Mouse (Mus musculus) midbrain, embryonic 11.5 days (tissue): ENCODE measurements around the gene Rbms1. TPM values are rescaled to one million over a fixed set of nuclear protein-coding genes. Genes with fewer than 3 reads are reported as not detected.

Experiments
- ATAC-seq: fragments of 200-750 bp; cut with Nextera tagmentation; 2 replicates; pipeline ENCODE4 v1.8.0; 2017; ENCODE audit warnings: moderate TSS enrichment, moderate library complexity; ENCODE audit not compliant: low FRiP score
- DNase-seq: peaks from one replicate; pipeline ENCODE4 v3.0.0; 2015; ENCODE audit warnings: low spot score; ENCODE audit errors: missing footprints
- H3K27ac ChIP-seq: fragments of 300-500 bp; sonication (generic); 2 replicates; pipeline ENCODE4 v1.5.1; 2014; ENCODE audit warnings: low read depth, low read length
- H3K27me3 ChIP-seq: fragments of 300-500 bp; sonication (generic); 2 replicates; pipeline ENCODE4 v1.6.1; 2014; ENCODE audit warnings: mild to moderate bottlenecking, low read length, moderate library complexity, mixed read lengths; ENCODE audit not compliant: control insufficient read depth, insufficient read depth
- H3K36me3 ChIP-seq: fragments of 300-500 bp; sonication (generic); 2 replicates; pipeline ENCODE4 v1.6.1; 2014; ENCODE audit warnings: mild to moderate bottlenecking, low read length, moderate library complexity, mixed read lengths; ENCODE audit not compliant: control insufficient read depth, insufficient read depth
- H3K4me1 ChIP-seq: fragments of 300-500 bp; sonication (generic); 2 replicates; pipeline ENCODE4 v1.6.1; 2014; ENCODE audit warnings: low read length; ENCODE audit not compliant: control insufficient read depth, insufficient read depth
- H3K4me2 ChIP-seq: fragments of 300-500 bp; sonication (generic); 2 replicates; pipeline ENCODE4 v1.6.1; 2014; ENCODE audit warnings: mild to moderate bottlenecking, moderate library complexity
- H3K4me3 ChIP-seq: fragments of 300-500 bp; sonication (generic); 2 replicates; pipeline ENCODE4 v1.5.1; 2014; ENCODE audit warnings: low read depth, low read length
- H3K9ac ChIP-seq: fragments of 300-500 bp; sonication (generic); 2 replicates; pipeline ENCODE4 v1.6.1; 2014; ENCODE audit warnings: low read length
- H3K9me3 ChIP-seq: fragments of 300-500 bp; sonication (generic); 2 replicates; pipeline ENCODE4 v1.6.1; 2016; ENCODE audit warnings: low read length; ENCODE audit not compliant: control insufficient read depth
- WGBS: fragments of 180-500 bp; shearing (Covaris S2); extraction: QIAGEN DNeasy Blood & Tissue Kit; methylation state at CpG from one replicate; pipeline ENCODE4 v1.1.7; 2014; 5-methylcytosine and 5-hydroxymethylcytosine counted together
- polyA plus RNA-seq: library from polyadenylated mRNA; unstranded; fragments of >200 nt; fragmentation: Nextera tagmentation; extraction: Ambion mirVana; gene quantifications from 2 replicates; pipeline ENCODE4 v1.2.1, GENCODE M21; 2014

The Rbms1 gene
- polyA plus RNA-seq, 1 experiment from 2014 or later, result 43.2 TPM

- WGBS, result 71% methylated on average over 3 of the region's 3 CpGs
- peaks cover 15% of the 10 kb centered on the region for H3K27me3 ChIP-seq
- H3K4me1 ChIP-seq, result peaks cover 14% of the 10 kb centered on the region
These were observed 80.0 kb downstream of the Rbms1 start for GRCm38 (mm10) chr2:60883043-60883365.

GRCm38 (mm10) chr2:60882202-60883042, 80.6 kb downstream of the Rbms1 start:
- 42% methylated on average over 5 of the region's 5 CpGs for WGBS
- peaks cover 16% of the 10 kb centered on the region for H3K27me3 ChIP-seq
- H3K4me1 ChIP-seq, result peaks cover 14% of the 10 kb centered on the region
- no peak overlapping the region for H3K9ac ChIP-seq
- H3K9me3 ChIP-seq, result no peaks in the 10 kb centered on the region
- ATAC-seq (no peak), DNase-seq (peak; percentile 90)
- no peak overlapping the region for H3K27ac ChIP-seq
- no peak overlapping the region for H3K4me3 ChIP-seq
- no peaks in the 10 kb centered on the region for H3K36me3 ChIP-seq
- H3K4me2 ChIP-seq, result no peak overlapping the region

More at GRCm38 (mm10) chr2:60883043-60883365, 80.0 kb downstream of the Rbms1 start:
- DNase-seq (no peak), ATAC-seq (no peak)
- Histone ChIP-seq H3K36me3 (no peaks in the 10 kb centered on the region), H3K4me3 (no peak overlapping the region), H3K4me2 (no peak overlapping the region), H3K9me3 (no peaks in the 10 kb centered on the region), H3K27ac (no peak overlapping the region), H3K9ac (no peak overlapping the region)

- no peak for ATAC-seq
- Histone ChIP-seq H3K4me3 (peak overlapping the region; percentile 81), H3K9ac (peak overlapping the region; percentile 84), H3K4me2 (peak overlapping the region; percentile 95), H3K27ac (no peak overlapping the region; the same call in 1 of the 2 replicates), H3K36me3 (no peaks in the 10 kb centered on the region), H3K4me1 (peaks cover 17% of the 10 kb centered on the region), H3K27me3 (peaks cover 17% of the 10 kb centered on the region), H3K9me3 (no peaks in the 10 kb centered on the region)
- peak; percentile 93 for DNase-seq
- 1% methylated on average over 17 of the region's 27 CpGs for WGBS
These were observed 81.4 kb downstream of the Rbms1 start for GRCm38 (mm10) chr2:60881571-60882041.

- H3K4me1 ChIP-seq, result peaks cover 18% of the 10 kb centered on the region
- 0% methylated on average over 55 of the region's 104 CpGs for WGBS
- peaks cover 19% of the 10 kb centered on the region for H3K27me3 ChIP-seq
These were observed 82.0 kb downstream of the Rbms1 start for GRCm38 (mm10) chr2:60880789-60881570.

GRCm38 (mm10) chr2:60879966-60880788, 82.8 kb downstream of the Rbms1 start:
- Histone ChIP-seq H3K4me3 (peak overlapping the region; percentile 81), H3K4me2 (peak overlapping the region; percentile 95), H3K27ac (no peak overlapping the region), H3K9ac (peak overlapping the region; percentile 84), H3K27me3 (peaks cover 20% of the 10 kb centered on the region), H3K4me1 (peaks cover 18% of the 10 kb centered on the region), H3K36me3 (no peaks in the 10 kb centered on the region), H3K9me3 (no peaks in the 10 kb centered on the region)
- no peak for ATAC-seq
- peak; percentile 90 for DNase-seq
- WGBS, result under 1% methylated on average over 14 of the region's 14 CpGs

More at GRCm38 (mm10) chr2:60880789-60881570, 82.0 kb downstream of the Rbms1 start:
- H3K27ac ChIP-seq, result peak overlapping the region; percentile 51; the same call in 1 of the 2 replicates
- peak overlapping the region; percentile 84 for H3K9ac ChIP-seq
- H3K9me3 ChIP-seq, result no peaks in the 10 kb centered on the region
- H3K4me2 ChIP-seq, result peak overlapping the region; percentile 95
- DNase-seq, result peak; percentile 94
- H3K36me3 ChIP-seq, result no peaks in the 10 kb centered on the region
- peak; percentile 86 for ATAC-seq
- peak overlapping the region; percentile 81 for H3K4me3 ChIP-seq

GRCm38 (mm10) chr2:60879141-60879818, 83.7 kb downstream of the Rbms1 start:
- H3K36me3 ChIP-seq, result no peaks in the 10 kb centered on the region
- ATAC-seq (peak; percentile 31; the same call in 1 of the 2 replicates), DNase-seq (peak; percentile 88)
- H3K27me3 ChIP-seq, result peaks cover 20% of the 10 kb centered on the region
- H3K9ac ChIP-seq, result no peak overlapping the region
- WGBS, result 14% methylated on average over 5 of the region's 5 CpGs
- H3K9me3 ChIP-seq, result no peaks in the 10 kb centered on the region
- H3K4me3 ChIP-seq, result 0 out of 2 replicates have a peak overlapping the region, but pooled peaks have one; percentile 81
- peak overlapping the region; percentile 95 for H3K4me2 ChIP-seq
- H3K4me1 ChIP-seq, result peaks cover 18% of the 10 kb centered on the region
- H3K27ac ChIP-seq, result no peak overlapping the region

- DNase-seq (no peak), ATAC-seq (no peak)
- H3K9me3 ChIP-seq, result no peaks in the 10 kb centered on the region
- H3K9ac ChIP-seq, result no peak overlapping the region
- H3K36me3 ChIP-seq, result no peaks in the 10 kb centered on the region
- WGBS, result 70% methylated on average over 14 of the region's 14 CpGs
- no peak overlapping the region for H3K4me2 ChIP-seq
- no peak overlapping the region for H3K4me3 ChIP-seq
- peaks cover 18% of the 10 kb centered on the region for H3K4me1 ChIP-seq
- H3K27me3 ChIP-seq, result peaks cover 16% of the 10 kb centered on the region; the same call in 1 of the 2 replicates
- H3K27ac ChIP-seq, result no peak overlapping the region
These were observed 85.2 kb downstream of the Rbms1 start for GRCm38 (mm10) chr2:60877543-60878386.
